Mouse (Mus musculus): Measurements from ENCODE around the gene Kcne1.

The Kcne1 gene

DNA sequence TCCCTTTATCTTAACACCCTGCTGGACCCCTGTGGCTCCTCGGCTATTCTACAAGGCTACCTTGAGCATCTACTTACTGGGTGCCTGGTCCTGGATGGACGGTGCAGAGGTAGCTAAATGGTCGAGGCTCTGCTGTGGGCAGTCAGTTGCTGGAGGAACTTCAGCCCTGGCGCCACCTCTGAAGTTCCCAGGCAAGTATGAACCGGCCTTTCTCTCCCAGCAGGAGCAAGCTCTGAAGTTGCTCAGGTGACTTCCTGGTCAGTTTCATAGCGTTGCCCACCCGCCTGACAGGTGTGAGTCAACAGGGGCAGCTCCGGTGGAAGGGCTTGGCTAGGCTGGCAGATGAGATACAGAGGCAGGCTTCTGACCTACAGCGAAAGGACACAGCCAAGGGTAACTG, at the start of gene Kcne1:
TSS of gene Kcne1 (minus strand) at position 240 of the 400 bp plus-strand sequence.
- DNase-seq (ENCODE audit: low read depth), result no peak

DNA sequence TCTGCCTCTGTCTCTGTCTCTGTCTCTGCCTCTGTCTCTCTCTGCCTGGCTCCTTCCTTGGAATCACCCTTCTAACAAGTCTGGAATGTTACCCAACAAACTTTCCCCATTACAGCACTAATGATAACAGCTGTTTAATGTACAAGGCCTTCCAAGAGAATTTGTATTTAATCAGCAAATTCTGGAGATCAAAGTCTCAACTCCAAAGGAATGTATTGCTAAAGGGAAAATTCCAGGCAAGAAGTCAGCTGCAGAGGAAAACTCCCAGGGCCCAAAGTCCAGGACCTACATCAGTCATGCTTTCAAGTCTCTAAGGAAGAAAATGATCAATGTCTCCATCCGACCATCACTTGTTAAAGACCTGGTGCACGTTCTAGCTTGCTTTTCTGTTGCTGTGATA, 48.6 kb upstream of the Kcne1 start:
- no peak for DNase-seq (ENCODE audit: low read depth)

- no peak for DNase-seq (ENCODE audit: low read depth)
Measured at GRCm38 (mm10) chr16:92404141-92404540, 44.9 kb upstream of the Kcne1 start.

GRCm38 (mm10) chr16:92403069-92403468, 43.8 kb upstream of the Kcne1 start:
- no peak for DNase-seq (ENCODE audit: low read depth)

DNA sequence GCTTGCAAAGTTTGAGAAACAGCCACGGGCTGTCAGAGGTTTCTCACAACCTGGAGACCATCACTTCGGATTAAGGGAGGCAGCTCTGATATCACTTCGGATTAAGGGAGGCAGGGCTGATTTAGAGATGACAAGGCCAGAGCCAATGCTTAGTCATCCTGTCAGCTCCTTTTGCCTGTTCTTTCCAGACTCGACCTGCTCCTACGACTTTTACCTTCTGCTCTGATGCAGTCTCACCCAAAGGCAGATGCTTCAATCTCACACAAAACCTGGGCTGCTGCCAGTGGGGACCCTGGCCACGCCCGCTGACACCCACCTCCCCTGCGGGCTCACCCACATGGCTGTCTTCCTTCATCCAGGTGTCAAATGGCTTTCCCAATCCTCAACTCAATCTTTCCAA, 42.9 kb upstream of the Kcne1 start:
- no peak for DNase-seq (ENCODE audit: low read depth)

DNA sequence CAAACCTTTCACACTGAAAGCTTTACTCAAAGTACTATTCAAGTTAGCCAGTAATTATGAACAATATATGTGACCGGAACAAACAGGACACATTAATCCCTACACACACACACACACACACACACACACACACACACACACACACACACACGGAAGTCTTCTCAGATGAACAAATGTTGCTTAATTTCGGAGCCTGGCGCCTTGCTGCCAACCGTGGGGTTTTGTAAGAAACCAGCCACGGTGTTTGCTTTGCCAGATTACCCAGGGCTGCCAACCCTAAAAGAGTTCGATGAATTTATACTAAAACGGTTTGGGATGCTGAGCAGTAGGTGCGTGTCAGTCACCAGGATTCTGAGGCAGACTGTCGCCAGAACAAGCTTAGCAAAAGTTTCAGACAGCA, 41.9 kb upstream of the Kcne1 start:
- DNase-seq (ENCODE audit: low read depth), result no peak

- DNase-seq (ENCODE audit: low read depth), result peak; percentile 74
Measured at GRCm38 (mm10) chr16:92399490-92400458, 40.5 kb upstream of the Kcne1 start.

- DNase-seq (ENCODE audit: low read depth), result peak; percentile 56
Measured at GRCm38 (mm10) chr16:92398574-92399118, 39.4 kb upstream of the Kcne1 start.

DNA sequence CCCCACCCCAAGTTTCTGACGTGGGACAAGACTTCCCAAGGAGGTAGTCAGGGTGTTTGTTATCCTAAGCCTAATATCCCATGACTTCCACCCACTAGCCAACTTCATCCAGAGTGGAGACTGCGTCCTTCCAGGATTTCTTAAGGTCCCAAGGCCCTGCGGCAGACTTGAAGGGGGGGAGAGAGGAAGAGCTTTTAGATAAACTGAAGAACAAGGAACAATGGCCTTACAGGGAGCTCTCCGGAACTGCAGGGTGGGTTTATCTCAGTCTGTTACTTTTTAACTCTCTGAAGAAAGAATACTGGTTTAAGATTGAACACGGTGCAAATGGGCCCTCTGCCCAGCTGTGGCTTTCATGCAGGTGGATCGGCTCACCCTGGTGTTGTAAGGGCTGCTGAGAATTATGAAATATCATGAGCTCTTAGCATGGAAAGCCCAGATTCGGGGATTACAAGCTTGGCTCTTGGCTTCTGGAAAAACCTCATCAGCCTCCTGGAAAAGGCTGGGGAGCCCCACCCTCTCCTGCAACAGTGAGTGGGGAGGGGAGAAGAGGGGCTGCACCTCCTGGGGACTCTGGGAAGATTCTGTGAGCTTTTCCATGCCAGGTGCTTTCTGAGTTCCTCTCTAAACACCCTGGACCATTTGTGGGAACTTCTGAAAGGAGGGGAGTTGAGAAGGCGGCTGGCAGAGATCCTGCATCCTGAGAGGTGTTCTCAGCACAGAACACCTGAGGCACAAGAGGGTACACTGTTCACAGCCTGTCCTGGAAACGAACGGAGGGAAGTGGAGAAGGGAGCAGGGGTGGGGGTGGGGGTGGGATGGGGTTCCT, 38.7 kb upstream of the Kcne1 start:
- DNase-seq (ENCODE audit: low read depth), result no peak

DNA sequence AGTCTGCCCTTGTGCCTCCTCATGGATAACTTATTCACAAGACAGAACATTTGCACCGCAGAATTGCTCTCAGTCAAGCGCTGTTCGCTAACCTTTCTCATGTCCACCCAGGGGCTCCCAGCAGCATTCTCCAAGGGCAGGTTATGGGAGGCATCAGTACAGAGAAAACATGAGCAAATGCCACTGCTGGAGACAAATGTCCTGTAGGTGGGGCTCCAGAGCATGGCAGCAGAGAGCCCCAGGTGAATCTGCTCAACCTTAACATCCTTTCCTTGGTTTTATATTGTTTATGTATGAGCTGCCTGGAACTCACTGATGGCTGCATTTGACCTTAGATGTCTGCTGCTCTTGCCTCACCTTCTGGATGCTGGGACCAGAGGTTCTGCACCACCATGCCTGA, 34.5 kb upstream of the Kcne1 start:
- DNase-seq (ENCODE audit: low read depth), result no peak

GRCm38 (mm10) chr16:92387692-92388091, 28.4 kb upstream of the Kcne1 start:
- no peak for DNase-seq (ENCODE audit: low read depth)

GRCm38 (mm10) chr16:92385062-92385461, 25.8 kb upstream of the Kcne1 start:
- no peak for DNase-seq (ENCODE audit: low read depth)

DNA sequence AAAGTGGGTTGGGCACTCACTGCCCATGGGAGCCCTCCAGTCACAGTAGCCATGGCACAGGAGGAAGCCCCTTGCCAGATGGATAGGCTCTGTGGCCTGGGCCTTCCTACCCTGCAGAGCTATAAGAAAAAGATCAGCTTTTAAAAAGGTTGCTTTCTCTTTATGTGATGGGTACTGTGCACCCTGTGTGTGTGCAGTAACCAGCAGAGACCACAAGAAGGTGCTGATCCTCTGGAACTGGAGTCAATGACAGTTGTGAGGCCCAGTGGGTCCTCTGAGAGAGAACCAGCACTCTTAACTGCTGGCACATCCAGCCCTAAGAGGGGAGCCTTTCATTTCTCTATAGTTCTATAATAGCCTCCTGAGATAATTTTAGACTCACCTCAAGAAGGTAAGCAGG, 24.1 kb upstream of the Kcne1 start:
- DNase-seq (ENCODE audit: low read depth), result no peak

- no peak for DNase-seq (ENCODE audit: low read depth)
Measured at GRCm38 (mm10) chr16:92382508-92382907, 23.2 kb upstream of the Kcne1 start.

GRCm38 (mm10) chr16:92381092-92381491, 21.8 kb upstream of the Kcne1 start:
- DNase-seq (ENCODE audit: low read depth), result no peak

GRCm38 (mm10) chr16:92376976-92377375, 17.7 kb upstream of the Kcne1 start:
- no peak for DNase-seq (ENCODE audit: low read depth)

DNA sequence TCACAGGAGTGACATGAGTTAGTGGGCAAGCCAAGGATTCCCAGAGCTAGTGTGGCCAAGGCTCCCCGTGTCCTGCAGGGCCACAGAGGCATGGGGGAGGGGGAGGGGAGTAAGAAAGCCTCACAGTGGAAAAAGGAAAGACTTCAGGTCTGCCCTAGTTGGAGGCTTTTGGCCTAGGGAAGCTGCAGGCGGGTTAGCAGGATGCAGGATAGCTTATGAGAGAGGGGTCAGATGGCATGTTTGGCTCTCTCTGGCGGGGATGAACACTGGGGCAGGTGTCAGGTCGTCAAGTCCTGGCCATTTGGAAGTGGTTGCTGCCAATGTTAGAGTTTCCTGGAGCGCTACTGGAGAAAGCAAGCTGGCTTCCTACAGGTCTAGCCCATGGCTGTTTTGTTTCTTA, 12.4 kb upstream of the Kcne1 start:
- no peak for DNase-seq (ENCODE audit: low read depth)

GRCm38 (mm10) chr16:92369260-92369659, 10.0 kb upstream of the Kcne1 start:
- DNase-seq (ENCODE audit: low read depth), result peak; percentile 68

- no peak for DNase-seq (ENCODE audit: low read depth)
Measured at GRCm38 (mm10) chr16:92365477-92365876, 6.2 kb upstream of the Kcne1 start.

- no peak for DNase-seq (ENCODE audit: low read depth)
Measured at GRCm38 (mm10) chr16:92360711-92361110, 1.4 kb upstream of the Kcne1 start.

DNA sequence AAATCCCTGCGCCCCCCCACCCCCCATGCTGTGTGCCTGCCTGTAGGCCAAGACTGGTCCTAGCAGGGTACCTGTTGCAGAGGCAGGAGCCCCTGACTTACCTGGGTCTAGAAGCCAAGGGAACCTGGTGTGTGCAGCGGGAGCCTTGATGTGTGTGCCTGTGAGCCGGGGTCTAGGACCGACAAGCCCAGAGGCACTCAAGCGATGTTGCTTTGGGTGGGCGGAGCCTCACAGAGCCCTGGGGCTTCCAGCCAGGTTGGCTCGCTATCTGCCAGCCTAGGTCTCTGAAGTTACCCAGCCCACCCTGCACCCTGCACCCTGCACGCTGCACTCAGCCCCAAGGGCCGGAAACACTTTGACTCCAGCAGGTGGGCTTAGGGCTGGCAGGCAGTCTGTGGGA, 534 bp downstream of the Kcne1 start:
- no peak for DNase-seq (ENCODE audit: low read depth)

GRCm38 (mm10) chr16:92357566-92357965, 1.7 kb downstream of the Kcne1 start:
- DNase-seq (ENCODE audit: low read depth), result no peak

GRCm38 (mm10) chr16:92357023-92357422, 2.2 kb downstream of the Kcne1 start:
- no peak for DNase-seq (ENCODE audit: low read depth)

Measured in fibroblast of lung, adult 2 months (primary cell).